Mouse (Mus musculus) hindbrain, embryonic 14.5 days (tissue): Measurements from ENCODE around the gene Skint9. TPM values are rescaled to one million over a fixed set of nuclear protein-coding genes. Genes with fewer than 3 reads are reported as not detected.
"Not testable (repeated sequence)": the region's sequence is repeated elsewhere in the genome, so short reads cannot be mapped to it uniquely, and the experiment has no call there.

Source experiments
- ATAC-seq: fragments of 200-750 bp; cut with Nextera tagmentation; 2 replicates; pipeline ENCODE4 v1.8.0; 2017; ENCODE audit warnings: moderate number of reproducible peaks, mild to moderate bottlenecking, moderate TSS enrichment, moderate library complexity; ENCODE audit not compliant: low FRiP score
- DNase-seq: peaks from one replicate; pipeline ENCODE4 v3.0.0-alpha.2; 2015; ENCODE audit warnings: low spot score
- H3K27ac ChIP-seq: fragments of 300-500 bp; sonication (generic); 2 replicates; pipeline ENCODE4 v1.5.1; 2014; ENCODE audit warnings: mild to moderate bottlenecking, moderate library complexity
- H3K27me3 ChIP-seq: fragments of 300-500 bp; sonication (generic); 2 replicates; pipeline ENCODE4 v1.6.1; 2014; ENCODE audit warnings: mild to moderate bottlenecking, low read length, mixed read lengths; ENCODE audit not compliant: control insufficient read depth, insufficient read depth
- H3K36me3 ChIP-seq: fragments of 300-500 bp; sonication (generic); replicated peaks from 2 replicates; pipeline ENCODE4 v1.6.1; 2014; ENCODE audit not compliant: control insufficient read depth, insufficient read depth
- H3K4me1 ChIP-seq: fragments of 300-500 bp; sonication (generic); replicated peaks from 2 replicates; pipeline ENCODE4 v1.6.1; 2014; ENCODE audit warnings: antibody characterized with exemption, low read length, mixed read lengths; ENCODE audit not compliant: control insufficient read depth, insufficient read depth
- H3K4me2 ChIP-seq: fragments of 300-500 bp; sonication (generic); replicated peaks from 2 replicates; pipeline ENCODE4 v1.6.1; 2014; ENCODE audit warnings: mild to moderate bottlenecking, moderate library complexity
- H3K4me3 ChIP-seq: fragments of 300-500 bp; sonication (generic); replicated peaks from 2 replicates; pipeline ENCODE4 v1.5.1; 2014; ENCODE audit warnings: mild to moderate bottlenecking, low read length
- H3K9ac ChIP-seq: fragments of 300-500 bp; sonication (generic); 2 replicates; pipeline ENCODE4 v1.6.1; 2014
- H3K9me3 ChIP-seq: fragments of 300-500 bp; sonication (generic); 2 replicates; pipeline ENCODE4 v1.6.1; 2016; ENCODE audit warnings: low read length; ENCODE audit not compliant: control insufficient read depth
- WGBS: fragments of 180-500 bp; shearing (Covaris S2); extraction: QIAGEN DNeasy Blood & Tissue Kit; methylation state at CpG from one replicate; pipeline ENCODE4 v1.1.7; 2014; 5-methylcytosine and 5-hydroxymethylcytosine counted together
- polyA plus RNA-seq: library from polyadenylated mRNA; unstranded; fragments of >200 nt; fragmentation: Nextera tagmentation; extraction: Ambion mirVana; gene quantifications from 2 replicates; pipeline ENCODE4 v1.2.1, GENCODE M21; 2014

The Skint9 gene
- polyA plus RNA-seq: not detected in 2 replicates

GRCm38 (mm10) chr4:112433885-112434284, at the start of gene Skint9:
TSS of gene Skint9 (minus strand) at chr4:112433985.
- Histone ChIP-seq H3K9me3 (peaks cover 29% of the 10 kb centered on the region), H3K27ac (no peak within 1 kb of the TSS), H3K36me3 (no peaks in the 10 kb centered on the region), H3K4me3 (no peak within 1 kb of the TSS), H3K4me2 (no peak within 1 kb of the TSS), H3K4me1 (no peaks in the 10 kb centered on the region), H3K27me3 (no peaks in the 10 kb centered on the region), H3K9ac (no peak within 1 kb of the TSS)
- no peak for ATAC-seq
- DNase-seq: no peak

- Histone ChIP-seq H3K27ac (no peak overlapping the region), H3K4me2 (no peak overlapping the region), H3K27me3 (no peaks in the 10 kb centered on the region), H3K36me3 (no peaks in the 10 kb centered on the region), H3K9me3 (peaks cover 32% of the 10 kb centered on the region), H3K4me1 (no peaks in the 10 kb centered on the region), H3K4me3 (no peak overlapping the region), H3K9ac (no peak overlapping the region)
- WGBS: 61% methylated on average over 1 of the region's 1 CpGs
- DNase-seq (no peak), ATAC-seq (no peak)
Observed at GRCm38 (mm10) chr4:112432685-112433084, 1.1 kb downstream of the Skint9 start.

- DNase-seq (no peak), ATAC-seq (no peak)
- no peaks in the 10 kb centered on the region for H3K4me1 ChIP-seq
- H3K9ac ChIP-seq: no peak overlapping the region
- no peaks in the 10 kb centered on the region for H3K27me3 ChIP-seq
- no peak overlapping the region for H3K4me2 ChIP-seq
- no peak overlapping the region for H3K27ac ChIP-seq
- no peak overlapping the region for H3K4me3 ChIP-seq
- H3K9me3 ChIP-seq: peaks cover 27% of the 10 kb centered on the region
- no peaks in the 10 kb centered on the region for H3K36me3 ChIP-seq
Observed at GRCm38 (mm10) chr4:112432223-112432622, 1.6 kb downstream of the Skint9 start.

- peaks cover 11% of the 10 kb centered on the region; the same call in 1 of the 2 replicates for H3K9me3 ChIP-seq
Observed at GRCm38 (mm10) chr4:112349111-112349510, 84.7 kb downstream of the Skint9 start.

More at GRCm38 (mm10) chr4:112349111-112349510, 84.7 kb downstream of the Skint9 start:
- not testable (repeated sequence) for DNase-seq, H3K27me3 ChIP-seq, ATAC-seq, H3K4me1 ChIP-seq, H3K27ac ChIP-seq, H3K36me3 ChIP-seq, H3K4me2 ChIP-seq, H3K4me3 ChIP-seq, H3K9ac ChIP-seq
- WGBS: 93% methylated on average over 16 of the region's 17 CpGs

Other genes starting within 250 kb of the Skint9 start
- gene Skint3, start 201.7 kb downstream of the Skint9 start, polyA plus RNA-seq: not detected in 2 replicates
- not detected in 2 replicates for gene Skint2, start 123.2 kb upstream of the Skint9 start, polyA plus RNA-seq